Mouse (Mus musculus) liver, embryonic 14.5 days (tissue): ENCODE measurements at regions not wholly inside any gene's neighbourhood (a gene's known extent, or its start where the extent isn't known, plus 50 kb on each side); places are given as distances from the start of the nearest gene placed in this dataset.

Experiments
- CTCF ChIP-seq: IDR thresholded peaks from 2 replicates; pipeline ENCODE4 v1.5.1; 2016; ENCODE audit warnings: antibody characterized with exemption, low read depth, control low read depth
- EP300 ChIP-seq: IDR thresholded peaks from 2 replicates; pipeline ENCODE4 v1.6.1; 2016; ENCODE audit warnings: antibody characterized with exemption, low read depth

GRCm38 (mm10) chr6:99905194-99905593 lies 179.0 kb upstream of the Prok2 start:
- TF ChIP-seq CTCF (no peak), EP300 (no peak)
